Mouse (Mus musculus) CH12.LX (cell line): Measurements from ENCODE around the gene H2-Q2. TPM values are rescaled to one million over a fixed set of nuclear protein-coding genes. Genes with fewer than 3 reads are reported as not detected.

Source experiments
- DNase-seq: peaks from one replicate; pipeline ENCODE4 v3.0.0-alpha.2; 2013; ENCODE audit errors: extremely low read depth
- H3K27ac ChIP-seq: 2 replicates; pipeline ENCODE4 v1.5.1; 2012; ENCODE audit warnings: low read depth, mild to moderate bottlenecking, control low read depth, moderate library complexity; ENCODE audit not compliant: insufficient read depth
- H3K27me3 ChIP-seq: replicated peaks from 2 replicates; pipeline ENCODE3; 2012; ENCODE audit warnings: inconsistent platforms
- H3K36me3 ChIP-seq, 2 experiments: replicated peaks in 1 of 2; 2 replicates each; pipeline versions ENCODE3 to v1.6.1; 2012; ENCODE audit warnings: inconsistent platforms in 1 of 2, low read length in 1 of 2, mild to moderate bottlenecking in 1 of 2, mixed read lengths in 1 of 2, moderate library complexity in 1 of 2; ENCODE audit not compliant: control insufficient read depth in 1 of 2, insufficient read depth in 1 of 2
- H3K4me1 ChIP-seq, 2 experiments: 2 replicates each; pipeline ENCODE4 v1.6.1; 2012; ENCODE audit warnings: inconsistent platforms in 1 of 2, moderate library complexity in 1 of 2; ENCODE audit not compliant: insufficient read depth in 2 of 2, control insufficient read depth in 1 of 2
- H3K4me2 ChIP-seq: 2 replicates; pipeline ENCODE4 v1.6.1; 2012; ENCODE audit warnings: low read depth, mild to moderate bottlenecking, control low read depth; ENCODE audit not compliant: poor library complexity, insufficient read depth, severe bottlenecking
- H3K4me3 ChIP-seq, 3 experiments: fragments of 150-350 bp in 1 of 3; sonication (generic) in 1 of 3; replicated peaks in 1 of 3; 2 replicates each; pipeline versions ENCODE3 to v1.5.1; 2011 to 2012; ENCODE audit warnings: low read depth in 2 of 3, low read length in 2 of 3, mild to moderate bottlenecking in 2 of 3, moderate library complexity in 2 of 3, control low read depth in 1 of 3, improper control_type of control experiment in 1 of 3, inconsistent platforms in 1 of 3, mixed read lengths in 1 of 3; ENCODE audit not compliant: poor library complexity in 1 of 3
- H3K79me2 ChIP-seq: replicated peaks from 2 replicates; pipeline ENCODE4 v1.6.1; 2012; ENCODE audit warnings: mild to moderate bottlenecking, moderate library complexity; ENCODE audit not compliant: control insufficient read depth, poor library complexity, insufficient read depth, severe bottlenecking; ENCODE audit errors: extremely low read depth
- H3K9ac ChIP-seq: 2 replicates; pipeline ENCODE4 v1.6.1; 2012; ENCODE audit warnings: low read depth, mild to moderate bottlenecking, control low read depth, moderate library complexity; ENCODE audit not compliant: insufficient read depth
- H3K9me3 ChIP-seq: replicated peaks from 2 replicates; pipeline ENCODE3; 2012; ENCODE audit warnings: low read length, inconsistent platforms, mixed read lengths
- CHD2 ChIP-seq: IDR thresholded peaks from 2 replicates; pipeline ENCODE4 v1.6.1; 2011; ENCODE audit warnings: low read length, improper control_type of control experiment
- ELF1 ChIP-seq: IDR thresholded peaks from 2 replicates; pipeline ENCODE4 v1.6.1; 2014; ENCODE audit warnings: low read depth, mild to moderate bottlenecking, inconsistent platforms, low read length, improper control_type of control experiment
- IRF4 ChIP-seq: IDR thresholded peaks from 2 replicates; pipeline ENCODE4 v1.6.1; 2014; ENCODE audit warnings: low read depth, mild to moderate bottlenecking, inconsistent platforms, low read length, improper control_type of control experiment
- MAFK ChIP-seq: IDR thresholded peaks from 2 replicates; pipeline ENCODE4 v1.6.1; 2011; ENCODE audit warnings: low read length, improper control_type of control experiment; ENCODE audit not compliant: insufficient replicate concordance
- MAX ChIP-seq: IDR thresholded peaks from 2 replicates; pipeline ENCODE4 v1.6.1; 2011; ENCODE audit warnings: low read length, improper control_type of control experiment
- MAZ ChIP-seq: IDR thresholded peaks from 2 replicates; pipeline ENCODE4 v1.6.1; 2012; ENCODE audit warnings: low read depth, mild to moderate bottlenecking, inconsistent platforms, low read length, improper control_type of control experiment, moderate library complexity
- MEF2A ChIP-seq: IDR thresholded peaks from 2 replicates; pipeline ENCODE4 v1.6.1; 2014; ENCODE audit warnings: low read depth, mild to moderate bottlenecking, inconsistent platforms, low read length, improper control_type of control experiment, borderline replicate concordance
- POLR2A ChIP-seq: IDR thresholded peaks from 2 replicates; pipeline ENCODE4 v1.6.1; 2011; ENCODE audit warnings: low read depth, mild to moderate bottlenecking, improper control_type of control experiment, low read length
- RAD21 ChIP-seq: IDR thresholded peaks from 2 replicates; pipeline ENCODE4 v1.6.1; 2011; ENCODE audit warnings: low read depth, mild to moderate bottlenecking, low read length, improper control_type of control experiment, moderate library complexity
- TCF12 ChIP-seq: IDR thresholded peaks from 2 replicates; pipeline ENCODE4 v1.6.1; 2014; ENCODE audit warnings: low read depth, mild to moderate bottlenecking, inconsistent platforms, low read length, improper control_type of control experiment
- USF1 ChIP-seq: IDR thresholded peaks from 2 replicates; pipeline ENCODE4 v1.6.1; 2014; ENCODE audit warnings: low read depth, mild to moderate bottlenecking, inconsistent platforms, low read length, improper control_type of control experiment
- ZC3H11A ChIP-seq: IDR thresholded peaks from 2 replicates; pipeline ENCODE4 v1.6.1; 2012; ENCODE audit warnings: low read depth, mild to moderate bottlenecking, inconsistent platforms, low read length, improper control_type of control experiment
- ZMIZ1 ChIP-seq: IDR thresholded peaks from 2 replicates; pipeline ENCODE4 v1.6.1; 2012; ENCODE audit warnings: low read depth, mild to moderate bottlenecking, inconsistent platforms, low read length, improper control_type of control experiment
- dilution Hi-C: fragments of 300-500 bp; cut with MboI; formaldehyde crosslinking; loops from 2 replicates; pipeline ENCODE4 v1.14.3; 2020; ENCODE audit warnings: low sequenced_read_pairs; ENCODE audit not compliant: extremely low pct_unique_long_range_greater_than_20kb, extremely low pct_ligation_motif_present
- in situ Hi-C: fragments of 300-500 bp; cut with MboI; formaldehyde crosslinking; loops from 3 replicates; pipeline ENCODE4 v1.14.3; 2019; ENCODE audit warnings: low sequenced_read_pairs, low pct_ligation_motif_present, low pct_unique_long_range_greater_than_20kb, mixed read lengths
- polyA plus RNA-seq: library from polyadenylated mRNA; unstranded; fragments of >175 nt; gene quantifications from 2 replicates; pipeline ENCODE4 v1.2.1, GENCODE M21; 2012; ENCODE audit warnings: low read depth; ENCODE audit not compliant: insufficient read length
- total RNA-seq, 2 experiments: library from RNA; depleted of rRNA; stranded (reverse); fragments of 300-350 nt in 1 of 2; fragments of >200 nt in 1 of 2; gene quantifications; 2 replicates each; pipeline ENCODE4 v1.2.3; 2012 to 2014

The H2-Q2 gene
- total and polyA plus RNA-seq, 3 experiments = 0.47 to 21.6 TPM; not detected in 1

DNA sequence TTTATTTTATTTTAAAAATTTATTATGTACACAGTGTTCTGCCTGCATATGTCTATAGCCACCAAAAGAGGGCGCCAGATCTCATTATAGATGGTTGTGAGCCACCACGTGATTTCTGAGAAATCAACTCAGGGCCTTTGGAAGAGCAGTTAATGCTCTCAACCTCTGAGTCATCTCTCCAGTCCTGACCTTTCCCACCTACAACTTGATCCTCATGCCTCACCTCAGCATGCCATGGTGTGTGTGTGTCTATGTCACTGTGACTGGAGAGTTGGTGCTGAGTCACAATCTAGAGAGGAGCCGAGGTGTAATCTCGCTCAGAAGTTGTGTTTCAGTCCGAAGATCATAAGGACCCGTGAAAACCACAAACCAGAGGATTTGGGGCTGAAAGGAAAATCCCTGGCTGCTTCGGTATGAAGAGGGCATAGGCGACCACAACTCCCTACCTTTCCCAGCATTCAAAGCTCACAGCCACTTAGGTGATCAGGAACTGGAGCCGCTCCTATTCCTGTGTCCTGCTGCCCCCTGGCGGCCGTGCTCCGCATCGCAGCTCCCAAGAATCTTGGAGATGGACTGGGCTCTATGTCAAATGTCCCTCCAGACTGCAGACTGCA is 40.3 kb upstream of the H2-Q2 start (continued):
- TF ChIP-seq MEF2A = peak; percentile 37; the same call in 1 of the 2 replicates
- TF ChIP-seq, all 38 proteins: peak for 25

DNA sequence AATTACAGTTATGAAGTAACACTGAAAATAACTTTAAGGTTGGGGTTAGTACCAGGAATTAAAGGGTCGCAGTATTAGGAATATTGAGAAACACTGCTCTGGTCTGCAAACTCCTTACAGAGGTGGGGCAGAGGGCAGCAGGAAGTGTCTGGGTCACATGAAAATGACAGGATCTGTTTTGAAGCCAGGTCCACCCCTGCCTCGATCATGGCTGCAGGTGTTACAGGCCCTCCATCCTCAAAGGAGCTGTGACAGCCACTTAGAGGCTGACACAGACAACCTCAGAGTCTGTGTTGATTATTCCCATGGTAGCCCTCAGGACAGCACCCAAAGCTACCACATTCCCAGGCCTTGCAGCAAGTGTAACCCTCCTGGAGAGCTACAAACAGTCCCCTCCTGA is 38.8 kb upstream of the H2-Q2 start:
- H3K4me1 ChIP-seq = peaks cover 3 to 7% of the 10 kb centered on the region in 2 experiments; a peak in 2 of 4 replicates
- no peak overlapping the region for H3K27ac ChIP-seq
- H3K9ac ChIP-seq = no peak overlapping the region
- peaks cover 2% of the 10 kb centered on the region in 2 experiments for H3K36me3 ChIP-seq
- no peak for DNase-seq
- in situ Hi-C loops = loop anchor here (5.0 kb wide), 2 partner anchors 51 to 1336 kb away; no protein-coding TSS in a partner anchor
- no peak overlapping the region for H3K4me3 ChIP-seq
- H3K79me2 ChIP-seq = no peaks in the 10 kb centered on the region
- TF ChIP-seq POLR2A = no peak
- no peak for TF ChIP-seq RAD21
- TF ChIP-seq ZMIZ1 = no peak
- TF ChIP-seq ELF1 = no peak
- no peak for TF ChIP-seq MAFK
- TF ChIP-seq ZC3H11A = no peak
- no peak for TF ChIP-seq TCF12
- TF ChIP-seq USF1 = no peak
- no peak for TF ChIP-seq IRF4
- no peak for TF ChIP-seq CHD2
- no peak for TF ChIP-seq MAX
- H3K27me3 ChIP-seq = peaks cover 59% of the 10 kb centered on the region
- no peak overlapping the region for H3K4me2 ChIP-seq
- dilution Hi-C loops = no loop called here
- H3K9me3 ChIP-seq = peaks cover 8% of the 10 kb centered on the region

DNA sequence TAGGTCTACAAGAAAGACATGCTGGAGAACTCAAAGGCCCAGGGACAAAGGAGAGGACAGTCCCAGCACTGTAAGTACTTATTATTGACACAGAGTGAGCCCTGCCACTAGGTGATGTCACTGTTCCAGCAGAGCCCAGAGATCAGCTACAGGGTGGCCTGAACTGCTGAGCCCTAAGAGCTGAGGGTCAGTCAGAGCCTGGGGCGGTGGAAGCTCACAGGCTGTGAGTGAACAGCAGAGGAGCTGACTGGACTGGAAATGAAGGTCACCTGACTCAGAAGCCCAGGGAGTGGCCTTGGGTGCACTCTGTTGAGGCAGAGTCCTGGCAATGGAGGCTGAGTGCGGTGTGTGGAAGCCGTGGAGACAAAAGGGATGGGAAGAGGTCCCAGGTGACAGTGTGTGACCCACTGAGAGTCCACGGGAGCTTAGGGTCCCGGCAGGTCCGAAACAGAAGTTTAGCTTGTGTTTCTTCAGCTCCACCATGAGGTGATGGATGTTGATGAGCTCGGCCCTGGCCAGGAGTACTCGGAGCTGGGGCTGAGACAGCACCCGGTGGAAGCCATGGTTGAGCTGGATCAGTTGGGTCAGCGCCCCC is 38.2 kb upstream of the H2-Q2 start:
- H3K36me3 ChIP-seq = peaks cover 2% of the 10 kb centered on the region in 2 experiments
- no peak overlapping the region for H3K4me2 ChIP-seq
- DNase-seq = no peak
- no peak overlapping the region for H3K4me3 ChIP-seq
- H3K9me3 ChIP-seq = peaks cover 8% of the 10 kb centered on the region
- no peak overlapping the region for H3K9ac ChIP-seq
- dilution Hi-C loops (no loop called here), in situ Hi-C loops (loop anchor here (5.0 kb wide), 2 partner anchors 52 to 1337 kb away; no protein-coding TSS in a partner anchor)
- no peaks in the 10 kb centered on the region for H3K79me2 ChIP-seq
- H3K4me1 ChIP-seq = peaks cover 3 to 7% of the 10 kb centered on the region in 2 experiments; a peak in 2 of 4 replicates
- TF ChIP-seq POLR2A = no peak
- no peak for TF ChIP-seq USF1
- TF ChIP-seq MAZ = no peak
- H3K27ac ChIP-seq = no peak overlapping the region
- H3K27me3 ChIP-seq = peaks cover 62% of the 10 kb centered on the region
